Mouse (Mus musculus) fat pad, adult 2 months (tissue): ENCODE measurements around the gene Tent5c.
"Not testable (repeated sequence)": the region's sequence is repeated elsewhere in the genome, so short reads cannot be mapped to it uniquely, and the experiment has no call there.

ENCODE experiments used
- DNase-seq: peaks from one replicate; pipeline ENCODE4 v3.0.0-alpha.2; 2011; ENCODE audit warnings: low read depth, low spot score; ENCODE audit errors: extremely low read depth

Gene Tent5c

DNA sequence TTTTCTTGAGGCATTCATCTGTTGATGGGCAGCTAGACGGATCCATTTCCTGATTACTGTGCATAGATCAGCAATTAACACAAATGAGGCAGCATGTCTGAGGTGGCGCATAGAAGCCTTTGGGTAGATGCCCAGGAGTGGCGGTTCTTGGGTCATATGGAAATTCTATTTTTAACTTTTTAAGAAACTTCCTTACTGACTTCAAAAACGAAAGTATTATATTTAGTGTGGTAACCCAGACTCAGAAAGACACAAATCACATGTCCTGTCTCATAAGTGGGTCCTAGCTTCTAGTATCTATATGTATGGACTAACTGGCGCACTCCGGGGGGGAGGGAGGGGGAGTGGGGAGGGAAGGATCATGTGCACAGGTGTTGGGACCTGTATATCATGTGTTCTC lies 46.6 kb downstream of the Tent5c start:
- no peak for DNase-seq

- no peak for DNase-seq
Observed at GRCm38 (mm10) chr3:100440754-100441153, 48.4 kb downstream of the Tent5c start.

- no peak for DNase-seq
Observed at GRCm38 (mm10) chr3:100440009-100440408, 49.1 kb downstream of the Tent5c start.

DNA sequence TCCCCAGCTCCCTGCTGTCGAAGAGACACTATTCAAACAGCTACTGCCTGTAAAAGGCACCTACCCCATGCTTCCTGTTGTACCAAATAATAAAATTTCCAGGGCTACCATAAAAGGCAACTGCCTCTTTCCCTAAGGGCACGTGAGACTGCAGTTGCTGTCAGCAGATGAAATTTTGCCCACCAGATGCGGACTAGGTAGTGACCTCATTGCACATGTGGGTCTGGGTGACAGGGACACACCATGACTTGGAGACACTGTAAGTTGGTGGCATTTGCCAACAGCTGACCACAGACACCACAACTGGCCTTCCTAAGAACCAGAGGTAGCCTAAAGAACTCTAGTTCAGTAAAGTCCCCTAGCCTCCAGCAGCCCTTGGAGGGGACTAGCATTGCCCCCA lies 50.0 kb downstream of the Tent5c start:
- no peak for DNase-seq

GRCm38 (mm10) chr3:100438461-100439002 lies 50.6 kb downstream of the Tent5c start:
- DNase-seq: no peak

DNA sequence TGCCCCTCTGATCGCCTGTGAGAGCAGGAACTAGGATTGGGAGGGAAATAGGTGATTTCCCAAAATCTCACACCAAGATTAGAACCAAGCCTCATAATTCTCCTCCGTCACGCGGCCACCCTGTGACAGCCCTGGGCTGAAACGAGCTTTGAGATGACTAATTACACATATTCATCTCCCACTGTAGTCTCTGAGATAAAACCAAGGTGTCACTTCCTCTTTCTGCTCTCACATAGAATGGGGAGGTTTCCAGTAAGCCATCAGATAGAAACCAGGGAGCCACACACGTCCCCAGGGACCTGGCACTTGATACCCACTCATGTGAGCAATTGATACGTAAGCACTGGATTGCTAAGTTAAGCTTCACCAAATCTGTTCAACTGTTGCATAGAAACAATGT lies 52.4 kb downstream of the Tent5c start:
- no peak for DNase-seq

DNA sequence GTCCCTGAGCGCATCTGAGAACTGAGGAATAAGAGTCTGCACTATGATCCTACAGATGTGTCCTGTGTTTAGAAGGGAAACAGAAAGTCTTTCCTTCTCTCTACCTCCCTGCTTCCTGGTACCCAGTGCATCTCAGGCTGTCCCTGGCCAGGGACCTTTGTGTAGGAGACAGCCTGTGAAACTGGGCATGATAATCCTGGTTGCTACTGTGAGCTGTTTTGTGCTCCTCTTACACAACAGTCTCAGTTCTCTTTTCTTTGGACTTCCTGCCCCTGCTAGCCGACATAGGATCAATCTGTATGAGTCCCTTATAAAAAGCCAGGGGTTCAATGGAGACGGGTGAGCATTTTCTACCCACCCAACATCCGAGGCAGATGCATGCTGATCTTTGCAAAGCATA lies 57.4 kb downstream of the Tent5c start:
- no peak for DNase-seq

- no peak for DNase-seq
Observed at GRCm38 (mm10) chr3:100430731-100431130, 58.4 kb downstream of the Tent5c start.

DNA sequence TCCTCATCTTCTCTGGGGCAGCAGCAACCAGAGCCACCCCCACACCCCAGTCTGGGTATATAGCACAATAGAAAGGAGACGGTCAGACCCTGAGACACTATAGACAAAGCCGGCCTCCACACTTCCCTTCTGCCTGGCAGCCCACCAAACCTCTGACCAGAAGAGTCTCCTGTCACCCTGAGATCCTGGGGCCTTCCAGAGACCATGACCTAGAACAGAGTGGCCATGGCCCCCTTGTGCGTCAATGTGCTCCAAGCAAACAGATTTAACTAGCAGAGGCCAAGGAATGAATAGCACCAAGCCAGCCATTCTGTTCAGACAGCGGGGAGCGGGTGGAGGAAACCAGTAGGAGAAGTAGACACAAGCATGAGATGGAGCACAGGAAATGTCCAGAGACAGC lies 59.0 kb downstream of the Tent5c start:
- DNase-seq: no peak

GRCm38 (mm10) chr3:100429667-100430066 lies 59.5 kb downstream of the Tent5c start:
- DNase-seq: no peak

GRCm38 (mm10) chr3:100427548-100427947 lies 61.6 kb downstream of the Tent5c start:
- DNase-seq: no peak

DNA sequence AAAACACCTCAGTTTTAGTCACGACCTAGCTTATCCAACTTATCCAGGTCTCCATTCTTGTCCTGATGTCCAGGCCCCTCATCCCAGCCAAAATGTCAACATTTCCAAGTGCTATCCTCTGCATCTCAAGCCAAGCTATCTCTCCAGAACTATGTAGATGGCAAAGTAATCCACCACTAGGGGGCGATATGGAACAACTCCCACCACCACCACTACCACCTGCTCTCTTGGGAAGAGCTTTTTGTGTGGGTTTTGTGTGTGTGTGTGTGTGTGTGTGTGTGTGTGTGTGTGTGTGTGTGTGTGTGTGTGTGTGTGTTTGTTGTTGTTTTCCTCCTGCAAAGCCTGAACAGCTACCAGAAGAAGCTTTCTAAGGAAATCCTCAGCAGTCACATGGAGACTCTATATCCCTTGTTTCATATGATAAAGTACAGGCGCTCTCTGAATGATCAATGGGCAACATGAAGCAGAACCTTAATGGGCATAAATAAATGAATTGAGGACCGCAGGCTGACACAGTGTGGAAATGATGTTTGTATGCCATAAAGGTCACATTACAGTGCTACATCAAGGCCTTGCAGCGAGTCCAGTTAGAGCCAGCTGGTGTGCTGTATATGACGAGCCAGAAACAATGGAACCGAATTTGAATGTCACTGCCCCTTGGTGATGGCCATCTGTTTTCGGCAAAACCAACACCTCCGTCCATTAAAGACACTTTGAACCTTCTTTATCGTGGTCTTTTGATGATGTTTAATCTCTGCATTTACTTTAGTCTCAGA lies 66.5 kb downstream of the Tent5c start:
- no peak for DNase-seq

DNA sequence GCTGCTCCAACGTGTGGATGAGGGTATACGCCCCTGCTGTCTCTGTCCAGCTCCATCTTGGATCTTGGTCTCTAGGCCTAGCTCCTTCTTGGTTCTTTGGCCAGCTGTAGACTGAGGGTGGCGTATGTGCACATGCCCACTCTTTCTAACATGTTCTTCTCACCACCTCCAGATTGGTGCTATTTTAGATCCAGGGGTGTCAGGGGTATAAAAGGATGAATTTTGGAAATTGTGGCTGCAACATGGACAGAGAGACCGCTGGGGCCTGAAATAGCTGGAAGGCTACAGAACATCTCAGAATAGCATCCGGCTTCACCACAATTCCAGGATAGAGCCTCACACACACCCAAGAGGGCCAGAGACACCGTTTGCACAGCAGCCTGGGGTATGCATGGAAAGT lies 67.8 kb downstream of the Tent5c start:
- no peak for DNase-seq

DNA sequence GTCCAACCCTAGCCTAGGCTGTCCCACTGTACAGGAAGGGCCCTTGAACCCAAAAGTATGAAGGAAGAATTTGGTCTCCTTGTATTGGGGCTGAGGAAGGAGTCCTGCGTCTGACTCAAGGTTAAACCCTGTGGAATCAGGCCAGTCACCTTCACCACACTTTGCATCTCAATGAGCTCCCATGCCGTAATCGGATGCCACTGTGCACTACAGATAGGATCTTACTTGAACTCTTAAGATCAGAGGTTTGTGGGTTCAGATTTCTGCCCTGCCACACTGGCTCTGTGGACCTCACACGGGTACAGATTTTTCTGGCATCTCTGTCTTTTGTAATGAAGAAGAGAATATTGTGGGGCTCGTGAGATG lies 68.5 kb downstream of the Tent5c start:
- DNase-seq: no peak

DNA sequence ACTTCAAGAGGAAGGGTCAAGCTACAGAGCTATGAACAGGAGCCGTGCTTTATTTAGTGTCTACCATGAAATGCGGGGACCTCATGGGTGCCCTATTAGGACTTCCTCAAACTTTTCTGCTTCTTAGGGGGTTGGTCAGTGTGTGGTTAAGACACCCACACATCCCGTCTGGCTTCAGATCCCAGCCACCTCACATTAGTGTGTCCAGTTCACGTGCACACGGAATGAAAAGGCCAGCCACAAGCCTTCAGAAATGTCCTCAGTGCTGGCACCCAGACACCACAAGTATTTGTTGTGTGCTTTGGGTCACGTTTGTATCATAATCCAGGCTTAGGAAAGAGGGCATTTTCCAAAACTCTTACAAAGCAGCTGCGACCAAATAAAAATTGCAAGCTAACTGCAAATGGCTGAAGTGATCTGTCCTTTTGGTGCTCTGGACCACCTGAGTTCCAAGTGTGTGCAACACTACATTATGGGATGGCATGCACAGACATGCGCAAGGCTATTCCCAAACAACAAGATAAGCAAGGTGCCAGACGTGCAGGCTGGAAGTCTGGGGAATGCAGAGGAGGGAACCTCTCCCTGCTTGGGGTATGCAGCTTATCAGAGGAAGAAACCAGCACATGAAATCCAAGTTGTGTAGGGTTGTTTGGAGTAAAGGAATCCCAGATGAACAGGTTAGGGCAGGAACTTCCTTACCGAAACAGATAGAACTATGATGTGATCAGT lies 69.0 kb downstream of the Tent5c start:
- no peak for DNase-seq

GRCm38 (mm10) chr3:100418387-100418786 lies 70.7 kb downstream of the Tent5c start:
- no peak for DNase-seq

DNA sequence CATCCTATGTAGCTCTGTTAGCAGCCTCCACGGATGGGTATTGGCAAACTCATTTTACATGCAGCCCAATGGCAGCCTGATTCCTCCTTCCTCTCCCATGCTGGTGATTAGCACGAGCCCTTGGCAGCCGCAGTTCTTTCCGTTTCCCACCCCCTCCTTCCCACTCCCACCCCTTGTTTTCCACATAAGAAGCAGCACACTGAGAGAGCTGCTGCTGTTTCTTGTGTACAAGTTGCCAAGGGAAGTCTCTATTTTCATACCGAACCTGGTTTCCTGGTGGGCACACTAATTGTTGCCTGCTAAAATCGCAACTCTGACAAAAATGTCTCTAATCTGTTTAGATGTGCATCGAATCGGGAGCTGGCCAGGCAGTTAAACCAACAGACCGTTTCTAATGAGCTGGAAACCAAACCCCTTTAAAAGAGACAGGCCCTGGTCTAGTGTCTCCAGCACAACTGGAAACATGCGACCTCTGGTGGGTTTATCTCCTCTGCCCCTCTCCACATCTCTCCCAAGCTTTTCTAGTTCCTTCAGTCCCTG lies 71.3 kb downstream of the Tent5c start:
- DNase-seq: no peak

DNA sequence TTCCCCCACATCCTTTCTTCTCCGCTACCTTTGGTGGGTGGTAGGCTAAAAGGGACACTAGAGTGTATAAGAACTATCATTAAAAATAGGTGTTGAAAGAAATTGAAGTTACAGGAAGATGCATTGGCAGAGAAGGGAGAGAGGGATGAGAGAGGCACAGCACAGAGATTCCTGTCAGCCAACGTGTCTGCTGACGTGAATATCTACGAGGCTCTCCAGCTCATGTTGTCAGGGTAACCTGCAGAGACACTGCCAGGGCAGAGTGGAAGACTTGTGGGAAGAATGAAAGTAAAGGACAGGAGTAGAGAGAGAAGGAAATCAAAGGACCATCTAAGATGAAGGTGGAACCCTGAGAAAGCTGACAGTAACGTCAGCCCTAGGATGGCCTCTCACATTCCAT lies 73.5 kb downstream of the Tent5c start:
- DNase-seq: no peak

DNA sequence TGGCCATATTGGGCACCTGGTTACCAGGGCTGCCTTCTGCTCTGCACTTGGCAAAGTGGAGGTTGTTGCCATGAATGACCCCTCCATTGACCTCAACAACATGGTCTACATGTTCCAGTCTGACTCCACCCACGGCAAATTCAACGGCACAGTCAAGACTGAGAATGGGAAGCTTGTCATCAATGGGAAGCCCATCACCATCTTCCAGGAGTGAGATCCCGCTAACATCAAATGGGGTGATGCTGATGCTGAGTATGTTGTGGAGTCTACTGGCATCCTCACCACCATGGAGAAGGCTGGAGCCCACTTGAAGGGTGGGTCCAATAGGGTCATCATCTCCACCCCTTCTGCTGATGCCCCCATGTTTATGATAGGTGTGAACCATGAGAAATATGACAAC lies 75.5 kb downstream of the Tent5c start:
- not testable (repeated sequence) for DNase-seq

GRCm38 (mm10) chr3:100411945-100412344 lies 77.2 kb downstream of the Tent5c start:
- DNase-seq: no peak

DNA sequence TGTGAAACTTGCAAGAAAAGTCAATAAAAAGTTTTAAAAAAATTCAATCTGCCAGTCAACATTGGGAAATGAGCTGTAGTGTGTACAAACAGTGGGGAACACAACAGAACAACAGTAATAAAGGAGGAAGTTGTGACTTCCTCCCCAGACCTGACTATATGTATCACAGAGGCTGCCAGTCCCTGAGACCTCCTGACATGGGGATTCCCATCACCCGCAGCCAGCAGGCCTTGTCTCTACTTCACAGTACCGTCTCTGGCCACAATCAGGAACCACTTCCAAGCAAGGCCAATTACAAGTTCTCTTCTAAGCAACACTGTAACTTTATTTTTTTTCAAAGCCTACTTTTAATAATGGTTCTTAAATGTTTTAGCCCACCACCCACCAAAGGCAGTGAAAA lies 79.8 kb downstream of the Tent5c start:
- DNase-seq: no peak
